Comparison of ENCODE assay signal across 15 mouse cellular contexts in the genomic region with DNA sequence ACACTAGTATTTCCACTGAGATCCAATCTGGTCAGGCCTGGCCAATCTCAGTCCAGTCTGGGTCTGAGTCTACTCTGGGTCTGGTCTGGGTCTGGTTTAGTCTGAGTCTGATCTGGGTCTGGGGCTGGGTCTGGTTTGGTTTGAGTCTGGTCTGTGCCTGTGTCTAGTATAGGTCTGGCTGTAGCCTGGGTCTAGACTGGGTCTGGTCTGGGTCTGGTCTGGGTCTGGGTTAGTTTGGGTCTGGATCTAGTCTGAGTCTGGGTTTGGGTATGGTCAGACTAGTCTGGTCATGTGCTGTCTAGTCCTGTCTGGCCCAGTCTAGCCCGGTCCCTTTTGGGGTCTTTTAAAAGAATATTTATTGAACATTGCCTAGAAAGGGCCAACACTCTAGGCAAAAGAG. TPM values are rescaled to one million over a fixed set of nuclear protein-coding genes. Genes with fewer than 3 reads are reported as not detected.
A peak's percentile ranks its signal among the peaks of the same experiment; 100 is the strongest.
DNase-seq lines count a peak whose midpoint lies in the region; ATAC-seq and TF ChIP-seq lines count a peak whose summit lies in the region.
"Had no signal": no experiment of that assay in that cellular context is flagged by ENCODE, and none has a peak within 500 bp of the region (broad histone marks: within the 10 kb centered on the region; RNA-seq: fewer than 3 reads in every experiment).

No protein-coding gene starts in this region.

- no peaks in the 10 kb centered on the region for H3K36me3 ChIP-seq in forebrain, embryonic 10.5 days (replicated peaks)
- no peaks in the 10 kb centered on the region for H3K36me3 ChIP-seq in forebrain, postnatal 0 days (ENCODE audit: insufficient read depth)
- no peaks in the 10 kb centered on the region for H3K36me3 ChIP-seq in lung, embryonic 14.5 days (ENCODE audit: insufficient read depth)
- H3K36me3 ChIP-seq in hindbrain, embryonic 14.5 days (replicated peaks; ENCODE audit: control insufficient read depth, insufficient read depth) = no peaks in the 10 kb centered on the region

- 0 out of 2 replicates have a peak overlapping the region, but pooled peaks have one; percentile 11 for H3K27ac ChIP-seq in forebrain, embryonic 10.5 days
- no peak overlapping the region for H3K27ac ChIP-seq in forebrain, postnatal 0 days (ENCODE audit: low read depth, low read length)
- no peak overlapping the region for H3K27ac ChIP-seq in lung, embryonic 14.5 days (ENCODE audit: low read depth)
- H3K27ac ChIP-seq in cortical plate, adult 2 months (ENCODE audit: insufficient read depth, low read length) = 0 out of 2 replicates have a peak overlapping the region, but pooled peaks have one; percentile 39
- no peak overlapping the region for H3K27ac ChIP-seq in hindbrain, embryonic 14.5 days

- ATAC-seq in forebrain, postnatal 0 days = no peak
- peak; percentile 73; the same call in 1 of the 2 replicates for ATAC-seq in lung, embryonic 14.5 days (ENCODE audit: insufficient read depth)
- peak; percentile 43; the same call in 1 of the 2 replicates for ATAC-seq in hindbrain, embryonic 14.5 days (ENCODE audit: low FRiP score)

- TF ChIP-seq POLR2A in cortical plate, adult 2 months (IDR thresholded peaks at IDR 0.05; ENCODE audit: extremely low read depth, insufficient read depth, low read length) = no peak

- TF ChIP-seq CTCF in forebrain, postnatal 0 days (IDR thresholded peaks at IDR 0.05; ENCODE audit: low read depth) = no peak
- TF ChIP-seq CTCF in lung, embryonic 14.5 days (IDR thresholded peaks at IDR 0.05; ENCODE audit: low read depth) = no peak
- no peak for TF ChIP-seq CTCF in cortical plate, adult 2 months (IDR thresholded peaks at IDR 0.05; ENCODE audit: extremely low read depth, insufficient read depth, low read length)

- H3K4me3 ChIP-seq in forebrain, embryonic 10.5 days = no peak overlapping the region
- H3K4me3 ChIP-seq in forebrain, postnatal 0 days (ENCODE audit: low read depth, low read length) = no peak overlapping the region
- H3K4me3 ChIP-seq in lung, embryonic 14.5 days (ENCODE audit: low read depth, low read length) = no peak overlapping the region
- no peak overlapping the region for H3K4me3 ChIP-seq in cortical plate, adult 2 months (ENCODE audit: insufficient read depth, low read length)
- H3K4me3 ChIP-seq in hindbrain, embryonic 14.5 days (replicated peaks; ENCODE audit: low read length) = no peak overlapping the region

- H3K9me3 ChIP-seq in forebrain, embryonic 10.5 days = no peaks in the 10 kb centered on the region
- no peaks in the 10 kb centered on the region for H3K9me3 ChIP-seq in forebrain, postnatal 0 days (ENCODE audit: low read length)
- H3K9me3 ChIP-seq in lung, embryonic 14.5 days (ENCODE audit: low read depth, low read length) = no peaks in the 10 kb centered on the region
- no peaks in the 10 kb centered on the region for H3K9me3 ChIP-seq in hindbrain, embryonic 14.5 days (ENCODE audit: control insufficient read depth, low read length)
- H3K9me3 ChIP-seq: megakaryocyte, embryonic 14.5 days had no signal

- H3K9ac ChIP-seq in forebrain, postnatal 0 days = no peak overlapping the region
- no peak overlapping the region for H3K9ac ChIP-seq in lung, embryonic 14.5 days
- no peak overlapping the region for H3K9ac ChIP-seq in hindbrain, embryonic 14.5 days

- H3K4me2 ChIP-seq in forebrain, postnatal 0 days (ENCODE audit: low read depth) = no peak overlapping the region
- no peak overlapping the region for H3K4me2 ChIP-seq in lung, embryonic 14.5 days
- no peak overlapping the region for H3K4me2 ChIP-seq in hindbrain, embryonic 14.5 days (replicated peaks)

- H3K4me1 ChIP-seq in forebrain, embryonic 10.5 days = 0 out of 2 replicates have a peak, but pooled peaks cover 14% of the 10 kb centered on the region
- 0 out of 2 replicates have a peak, but pooled peaks cover 5% of the 10 kb centered on the region for H3K4me1 ChIP-seq in forebrain, postnatal 0 days (ENCODE audit: insufficient read depth)
- peaks cover 3% of the 10 kb centered on the region; the same call in 1 of the 2 replicates for H3K4me1 ChIP-seq in lung, embryonic 14.5 days (ENCODE audit: insufficient read depth)
- peaks cover 10% of the 10 kb centered on the region for H3K4me1 ChIP-seq in cortical plate, adult 2 months (ENCODE audit: control insufficient read depth, insufficient read depth, low read length)
- H3K4me1 ChIP-seq in hindbrain, embryonic 14.5 days (replicated peaks; ENCODE audit: control insufficient read depth, insufficient read depth, low read length) = no peaks in the 10 kb centered on the region

- H3K27me3 ChIP-seq in forebrain, embryonic 10.5 days (ENCODE audit: poor library complexity, severe bottlenecking) = no peaks in the 10 kb centered on the region
- H3K27me3 ChIP-seq in forebrain, postnatal 0 days (ENCODE audit: insufficient read depth, low read length) = no peaks in the 10 kb centered on the region
- H3K27me3 ChIP-seq in lung, embryonic 14.5 days (ENCODE audit: insufficient read depth, low read length) = no peaks in the 10 kb centered on the region
- no peaks in the 10 kb centered on the region for H3K27me3 ChIP-seq in hindbrain, embryonic 14.5 days (ENCODE audit: control insufficient read depth, insufficient read depth, low read length)

- WGBS in forebrain, embryonic 10.5 days = 97% methylated on average over 1 of the region's 1 CpGs
- WGBS in forebrain, postnatal 0 days = 76% methylated on average over 1 of the region's 1 CpGs
- WGBS in lung, embryonic 14.5 days = 71% methylated on average over 1 of the region's 1 CpGs
- 94% methylated on average over 1 of the region's 1 CpGs for WGBS in hindbrain, embryonic 14.5 days

- no peak for DNase-seq in forebrain, embryonic 10.5 days (ENCODE audit: extremely low spot score, low spot score)
- DNase-seq in forebrain, postnatal 0 days = no peak
- no peak for DNase-seq in lung, embryonic 14.5 days
- DNase-seq in lung, postnatal 10 days = no peak
- DNase-seq in hindbrain, embryonic 14.5 days (ENCODE audit: low spot score) = no peak
- no peak for DNase-seq in embryo, embryonic 10.5 days (ENCODE audit: low spot score)
- no peak for DNase-seq in cerebellum, adult 9-10 months
- DNase-seq: cerebellum, adult 18-20 months; gastrocnemius, postnatal 36 days; heart, postnatal 14 days; kidney, adult 18-20 months; left cerebral cortex, postnatal 4 days; right cerebral cortex, adult 18-20 months had no signal

RNA-seq across cellular contexts. Expression of gene Bach2, which starts 41.2 kb away (rescaled TPM):
- polyA plus RNA-seq in forebrain, embryonic 10.5 days (2016; fragmentation: Nextera tagmentation; extraction: Ambion mirVana) = 7.1 and 7.3 TPM in 2 replicates
- total RNA-seq in forebrain, postnatal 0 days (2014; rRNA removed) = 16.2 and 19.0 TPM in 2 replicates
- polyA plus RNA-seq in forebrain, postnatal 0 days (2015; fragmentation: Nextera tagmentation; extraction: Ambion mirVana) = 9.1 and 16.0 TPM in 2 replicates
- polyA plus RNA-seq in lung, embryonic 14.5 days (2014; fragmentation: Nextera tagmentation; extraction: Ambion mirVana) = 12.8 and 16.1 TPM in 2 replicates
- 5.4 and 5.6 TPM in 2 replicates for polyA plus RNA-seq in cortical plate, adult 2 months (2012; rRNA removed)
- polyA plus RNA-seq in hindbrain, embryonic 14.5 days (2014; fragmentation: Nextera tagmentation; extraction: Ambion mirVana) = 27.7 and 31.5 TPM in 2 replicates

Comparison
In these comparisons a context has a peak if more than half of its experiments do, and no peak if none do; other contexts are left out.
1. H3K27ac ChIP-seq: peak in forebrain, embryonic 10.5 days (single experiment) and cortical plate, adult 2 months (single experiment); none in forebrain, postnatal 0 days (single experiment), lung, embryonic 14.5 days (single experiment) and hindbrain, embryonic 14.5 days (single experiment).